Mouse (Mus musculus) NIH3T3 (cell line): ENCODE data around the gene Susd3.

Experiments
- DNase-seq: peaks from one replicate; pipeline ENCODE4 v3.0.0-alpha.2; 2012; ENCODE audit warnings: low read depth

The Susd3 gene

GRCm38 (mm10) chr13:49212711-49213500 is 35.6 kb downstream of the Susd3 start:
- DNase-seq = no peak

- no peak for DNase-seq
These were observed 39.2 kb downstream of the Susd3 start for GRCm38 (mm10) chr13:49209306-49209705.

- no peak for DNase-seq
These were observed 42.2 kb downstream of the Susd3 start for GRCm38 (mm10) chr13:49206341-49206740.

- DNase-seq = peak; percentile 92
These were observed 43.0 kb downstream of the Susd3 start for GRCm38 (mm10) chr13:49205381-49205998.

- no peak for DNase-seq
These were observed 46.0 kb downstream of the Susd3 start for GRCm38 (mm10) chr13:49202556-49202955.

GRCm38 (mm10) chr13:49200688-49201087 is 47.8 kb downstream of the Susd3 start:
- DNase-seq = no peak

- DNase-seq = no peak
These were observed 48.6 kb downstream of the Susd3 start for GRCm38 (mm10) chr13:49199891-49200290.

GRCm38 (mm10) chr13:49198734-49199133 is 49.8 kb downstream of the Susd3 start:
- no peak for DNase-seq

GRCm38 (mm10) chr13:49196766-49197165 is 51.7 kb downstream of the Susd3 start:
- no peak for DNase-seq

GRCm38 (mm10) chr13:49196211-49196610 is 52.3 kb downstream of the Susd3 start:
- no peak for DNase-seq

- DNase-seq = no peak
These were observed 52.9 kb downstream of the Susd3 start for GRCm38 (mm10) chr13:49195651-49196050.

- DNase-seq = no peak
These were observed 53.7 kb downstream of the Susd3 start for GRCm38 (mm10) chr13:49194811-49195210.

- DNase-seq = no peak
These were observed 54.9 kb downstream of the Susd3 start for GRCm38 (mm10) chr13:49193650-49194049.

- DNase-seq = no peak
These were observed 56.2 kb downstream of the Susd3 start for GRCm38 (mm10) chr13:49192156-49192855.

- DNase-seq = peak; percentile 25
These were observed 56.9 kb downstream of the Susd3 start for GRCm38 (mm10) chr13:49191673-49192035.

GRCm38 (mm10) chr13:49190876-49191672 is 57.4 kb downstream of the Susd3 start:
- DNase-seq = no peak

- no peak for DNase-seq
These were observed 58.3 kb downstream of the Susd3 start for GRCm38 (mm10) chr13:49189970-49190870.

- no peak for DNase-seq
These were observed 59.5 kb downstream of the Susd3 start for GRCm38 (mm10) chr13:49188966-49189360.

- no peak for DNase-seq
These were observed 60.1 kb downstream of the Susd3 start for GRCm38 (mm10) chr13:49188219-49188965.
